Comparison of ENCODE assay signal across 13 mouse cellular contexts in the genomic region with DNA sequence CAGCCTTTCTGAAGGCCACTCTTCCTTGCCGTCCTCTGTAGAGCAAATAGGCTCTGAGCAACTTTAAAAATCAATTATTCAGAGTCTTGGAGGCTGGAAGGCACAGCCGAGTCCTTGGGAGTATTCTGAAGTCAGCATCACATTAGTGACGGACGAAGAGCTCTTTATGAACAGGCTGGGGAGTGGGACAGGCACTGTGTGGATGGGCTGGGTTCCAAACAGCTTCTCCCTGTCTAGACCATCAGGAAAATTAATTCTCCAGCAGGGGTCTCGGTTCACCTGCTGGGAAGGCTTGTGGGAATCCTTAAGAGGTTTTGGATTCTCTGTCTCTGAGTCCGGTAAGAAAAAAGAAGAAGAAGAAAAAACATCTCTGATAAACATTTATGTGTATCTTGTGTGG.
A peak's percentile ranks its signal among the peaks of the same experiment; 100 is the strongest.
DNase-seq lines count a peak whose midpoint lies in the region; ATAC-seq lines count a peak whose summit lies in the region.
"Had no signal": no experiment of that assay in that cellular context is flagged by ENCODE, and none has a peak within 500 bp of the region (broad histone marks: within the 10 kb centered on the region; RNA-seq: fewer than 3 reads in every experiment).

No protein-coding gene starts in this region.

- H3K27ac ChIP-seq in midbrain, embryonic 14.5 days (replicated peaks; ENCODE audit: low read depth, low read length), result no peak overlapping the region
- H3K27ac ChIP-seq in midbrain, embryonic 13.5 days, result no peak overlapping the region
- H3K27ac ChIP-seq in hindbrain, embryonic 15.5 days (replicated peaks), result no peak overlapping the region
- H3K27ac ChIP-seq: liver, embryonic 15.5 days had no signal

- H3K4me3 ChIP-seq in midbrain, embryonic 14.5 days (replicated peaks; ENCODE audit: low read depth, low read length), result no peak overlapping the region
- H3K4me3 ChIP-seq in midbrain, embryonic 13.5 days (replicated peaks), result no peak overlapping the region
- no peak overlapping the region for H3K4me3 ChIP-seq in hindbrain, embryonic 15.5 days
- H3K4me3 ChIP-seq: erythroblast, embryonic 14.5 days; liver, embryonic 15.5 days had no signal

- no peaks in the 10 kb centered on the region for H3K27me3 ChIP-seq in midbrain, embryonic 14.5 days (ENCODE audit: control insufficient read depth, insufficient read depth, low read length)
- no peaks in the 10 kb centered on the region for H3K27me3 ChIP-seq in midbrain, embryonic 13.5 days
- H3K27me3 ChIP-seq in hindbrain, embryonic 15.5 days, result no peaks in the 10 kb centered on the region

- no peak overlapping the region for H3K4me2 ChIP-seq in midbrain, embryonic 14.5 days (ENCODE audit: low read length)
- no peak overlapping the region for H3K4me2 ChIP-seq in midbrain, embryonic 13.5 days (replicated peaks)
- H3K4me2 ChIP-seq in hindbrain, embryonic 15.5 days, result no peak overlapping the region
- H3K4me2 ChIP-seq: liver, embryonic 15.5 days had no signal

- peak; percentile 28 for DNase-seq in heart, adult 11 months
- no peak for DNase-seq in heart, postnatal 14 days
- peak; percentile 52 for DNase-seq in midbrain, embryonic 14.5 days
- peak; percentile 46 for DNase-seq in retina, postnatal 1 day
- no peak for DNase-seq in layer of hippocampus, adult 9-11 months
- DNase-seq: cerebellum, postnatal 36 days; gastrocnemius, postnatal 10 days; lung, postnatal 10 days had no signal

- 26% methylated on average over 6 of the region's 6 CpGs for WGBS in midbrain, embryonic 14.5 days
- WGBS in midbrain, embryonic 13.5 days, result 27% methylated on average over 6 of the region's 6 CpGs
- 19% methylated on average over 6 of the region's 6 CpGs for WGBS in hindbrain, embryonic 15.5 days

- H3K9ac ChIP-seq in midbrain, embryonic 14.5 days (replicated peaks; ENCODE audit: low read length), result no peak overlapping the region
- H3K9ac ChIP-seq in midbrain, embryonic 13.5 days (replicated peaks), result no peak overlapping the region
- no peak overlapping the region for H3K9ac ChIP-seq in hindbrain, embryonic 15.5 days
- H3K9ac ChIP-seq: liver, embryonic 15.5 days had no signal

- H3K9me3 ChIP-seq in midbrain, embryonic 14.5 days (ENCODE audit: control insufficient read depth, low read length), result no peaks in the 10 kb centered on the region
- H3K9me3 ChIP-seq in midbrain, embryonic 13.5 days, result no peaks in the 10 kb centered on the region
- no peaks in the 10 kb centered on the region for H3K9me3 ChIP-seq in hindbrain, embryonic 15.5 days
- H3K9me3 ChIP-seq: liver, embryonic 15.5 days had no signal

- H3K4me1 ChIP-seq in midbrain, embryonic 14.5 days (ENCODE audit: control insufficient read depth, insufficient read depth, low read length), result no peaks in the 10 kb centered on the region
- H3K4me1 ChIP-seq in midbrain, embryonic 13.5 days (replicated peaks), result 0 out of 2 replicates have a peak, but pooled peaks cover 9% of the 10 kb centered on the region
- peaks cover 6% of the 10 kb centered on the region for H3K4me1 ChIP-seq in hindbrain, embryonic 15.5 days (replicated peaks)
- H3K4me1 ChIP-seq: liver, embryonic 15.5 days had no signal

- intact Hi-C loops in heart, postnatal 14 days (cut with DNase I), result no loop called here

- H3K36me3 ChIP-seq in midbrain, embryonic 14.5 days (ENCODE audit: control insufficient read depth, insufficient read depth, low read length), result no peaks in the 10 kb centered on the region
- H3K36me3 ChIP-seq in midbrain, embryonic 13.5 days, result no peaks in the 10 kb centered on the region
- H3K36me3 ChIP-seq in hindbrain, embryonic 15.5 days, result no peaks in the 10 kb centered on the region
- H3K36me3 ChIP-seq: liver, embryonic 15.5 days had no signal

- ATAC-seq in midbrain, embryonic 14.5 days (ENCODE audit: low FRiP score, low TSS enrichment), result no peak
- ATAC-seq in midbrain, embryonic 13.5 days, result no peak
- peak; percentile 51; the same call in 1 of the 2 replicates for ATAC-seq in hindbrain, embryonic 15.5 days (ENCODE audit: low FRiP score, low read depth)
- ATAC-seq: inflammation-experienced regulatory T-cells, adult 6 months had no signal

Comparison
In these comparisons a context has a peak if more than half of its experiments do, and no peak if none do; other contexts are left out.
1. DNase-seq: peak in heart, adult 11 months (single experiment), midbrain, embryonic 14.5 days (single experiment) and retina, postnatal 1 day (single experiment); none in heart, postnatal 14 days (0 of 2) and layer of hippocampus, adult 9-11 months (single experiment).